Mouse (Mus musculus): ENCODE measurements around the gene Tspan12. TPM values are rescaled to one million over a fixed set of nuclear protein-coding genes. Genes with fewer than 3 reads are reported as not detected.

Tspan12 gene
- polyA plus RNA-seq, 1 experiment from 2014 or later: 68.6 TPM

GRCm38 (mm10) chr6:21769447-21769809 is 82.9 kb downstream of the Tspan12 start:
- H3K27ac ChIP-seq (ENCODE audit: poor library complexity, severe bottlenecking): no peak overlapping the region
- 0 out of 2 replicates have a peak, but pooled peaks cover 3% of the 10 kb centered on the region for H3K4me1 ChIP-seq (replicated peaks)
- no peak overlapping the region for H3K9ac ChIP-seq
- ATAC-seq (ENCODE audit: insufficient number of reproducible peaks, low FRiP score): no peak
- H3K36me3 ChIP-seq: peaks cover 12% of the 10 kb centered on the region
- H3K4me2 ChIP-seq: no peak overlapping the region
- WGBS: 90% methylated on average over 1 of the region's 1 CpGs
- H3K9me3 ChIP-seq (replicated peaks): no peaks in the 10 kb centered on the region
- H3K4me3 ChIP-seq: no peak overlapping the region
- no peaks in the 10 kb centered on the region for H3K27me3 ChIP-seq (replicated peaks)

DNA sequence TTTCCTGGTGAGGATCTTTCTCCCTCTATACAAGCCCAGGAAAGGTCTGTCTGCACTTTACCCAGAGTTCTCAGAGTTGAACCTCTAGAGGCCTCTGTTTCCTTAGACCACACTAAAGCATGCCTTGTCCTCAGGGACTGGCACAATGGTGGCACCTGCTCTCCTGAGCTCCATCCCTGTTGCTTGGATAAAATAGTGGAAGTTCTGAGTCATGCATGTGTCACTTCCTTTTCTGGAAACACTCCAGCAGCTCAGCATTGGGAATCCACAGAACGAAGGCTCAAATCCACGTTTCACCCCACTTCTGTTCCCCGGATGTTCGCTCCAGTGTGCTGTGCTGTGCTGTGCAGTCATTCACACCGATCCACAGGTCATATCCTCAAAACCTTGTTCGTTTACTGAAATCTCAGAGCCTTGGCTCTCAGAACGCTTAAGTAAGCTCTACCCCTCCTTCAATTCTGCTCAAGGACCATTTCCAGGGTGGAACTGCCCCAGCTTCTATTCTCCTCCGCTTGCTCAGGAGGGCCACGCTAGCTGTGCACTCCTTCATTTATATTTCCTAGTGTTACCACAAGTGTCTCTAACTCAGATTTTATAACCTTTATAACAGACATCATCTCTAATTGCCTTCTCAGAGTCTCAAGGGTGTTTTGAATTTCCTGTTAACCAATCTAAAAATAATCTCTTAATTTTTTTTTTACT is 83.4 kb downstream of the Tspan12 start:
- no peaks in the 10 kb centered on the region for H3K9me3 ChIP-seq (replicated peaks)
- H3K36me3 ChIP-seq: peaks cover 12% of the 10 kb centered on the region
- 0 out of 2 replicates have a peak, but pooled peaks cover 3% of the 10 kb centered on the region for H3K4me1 ChIP-seq (replicated peaks)
- no peak for ATAC-seq (ENCODE audit: insufficient number of reproducible peaks, low FRiP score)
- no peak overlapping the region for H3K27ac ChIP-seq (ENCODE audit: poor library complexity, severe bottlenecking)
- H3K4me2 ChIP-seq: no peak overlapping the region
- no peak overlapping the region for H3K9ac ChIP-seq
- H3K27me3 ChIP-seq (replicated peaks): no peaks in the 10 kb centered on the region
- WGBS: 77% methylated on average over 9 of the region's 9 CpGs
- no peak overlapping the region for H3K4me3 ChIP-seq

- no peak for ATAC-seq (ENCODE audit: insufficient number of reproducible peaks, low FRiP score)
- Histone ChIP-seq H3K9ac (no peak overlapping the region), H3K9me3 (replicated peaks) (no peaks in the 10 kb centered on the region), H3K4me3 (no peak overlapping the region), H3K27me3 (replicated peaks) (no peaks in the 10 kb centered on the region), H3K36me3 (peaks cover 12% of the 10 kb centered on the region), H3K4me1 (replicated peaks) (0 out of 2 replicates have a peak, but pooled peaks cover 3% of the 10 kb centered on the region), H3K4me2 (no peak overlapping the region), H3K27ac (ENCODE audit: poor library complexity, severe bottlenecking) (no peak overlapping the region)
- WGBS: 85% methylated on average over 12 of the region's 12 CpGs
Observed at GRCm38 (mm10) chr6:21767787-21768221, 84.5 kb downstream of the Tspan12 start.

- no peak for ATAC-seq (ENCODE audit: insufficient number of reproducible peaks, low FRiP score)
Observed at GRCm38 (mm10) chr6:21747536-21747935, 104.8 kb downstream of the Tspan12 start.

GRCm38 (mm10) chr6:21744615-21745266 is 107.6 kb downstream of the Tspan12 start:
- H3K9me3 ChIP-seq (replicated peaks): no peaks in the 10 kb centered on the region
- no peaks in the 10 kb centered on the region for H3K27me3 ChIP-seq (replicated peaks)
- no peak overlapping the region for H3K4me3 ChIP-seq
- WGBS: 69% methylated on average over 3 of the region's 3 CpGs
- ATAC-seq (ENCODE audit: insufficient number of reproducible peaks, low FRiP score): no peak
- no peaks in the 10 kb centered on the region for H3K4me1 ChIP-seq (replicated peaks)
- no peak overlapping the region for H3K27ac ChIP-seq (ENCODE audit: poor library complexity, severe bottlenecking)
- no peak overlapping the region for H3K9ac ChIP-seq
- no peaks in the 10 kb centered on the region for H3K36me3 ChIP-seq
- H3K4me2 ChIP-seq: no peak overlapping the region

More at GRCm38 (mm10) chr6:21747536-21747935, 104.8 kb downstream of the Tspan12 start:
- 74% methylated on average over 1 of the region's 1 CpGs for WGBS
- no peak overlapping the region for H3K4me3 ChIP-seq
- H3K9me3 ChIP-seq (replicated peaks): no peaks in the 10 kb centered on the region
- no peaks in the 10 kb centered on the region for H3K4me1 ChIP-seq (replicated peaks)
- no peaks in the 10 kb centered on the region for H3K27me3 ChIP-seq (replicated peaks)
- no peak overlapping the region for H3K4me2 ChIP-seq
- H3K36me3 ChIP-seq: no peaks in the 10 kb centered on the region
- no peak overlapping the region for H3K9ac ChIP-seq
- no peak overlapping the region for H3K27ac ChIP-seq (ENCODE audit: poor library complexity, severe bottlenecking)

DNA sequence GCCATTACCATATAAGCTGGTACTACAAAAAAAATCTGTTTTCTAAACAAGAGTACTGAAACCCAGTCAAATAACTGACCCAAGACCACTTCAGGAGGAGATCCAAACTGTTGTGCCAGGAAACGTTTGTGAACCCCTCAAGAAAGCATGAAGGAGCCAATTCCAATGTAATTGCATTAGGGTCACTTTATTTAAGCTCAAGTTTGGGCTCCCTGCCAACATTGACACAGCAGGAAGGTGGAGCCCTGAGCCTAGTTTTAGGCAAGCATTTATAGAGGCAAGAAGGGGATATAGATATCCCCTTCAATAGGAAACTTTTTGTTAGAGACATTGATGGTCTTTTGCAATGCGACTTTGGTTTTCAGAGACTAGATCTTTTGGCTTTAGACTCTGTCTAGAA is 111.7 kb downstream of the Tspan12 start:
- no peaks in the 10 kb centered on the region for H3K9me3 ChIP-seq (replicated peaks)
- H3K36me3 ChIP-seq: no peaks in the 10 kb centered on the region
- no peaks in the 10 kb centered on the region for H3K4me1 ChIP-seq (replicated peaks)
- H3K9ac ChIP-seq: no peak overlapping the region
- no peak overlapping the region for H3K27ac ChIP-seq (ENCODE audit: poor library complexity, severe bottlenecking)
- no peak overlapping the region for H3K4me2 ChIP-seq
- no peak overlapping the region for H3K4me3 ChIP-seq
- H3K27me3 ChIP-seq (replicated peaks): no peaks in the 10 kb centered on the region
- 56% methylated on average over 2 of the region's 2 CpGs for WGBS
- no peak for ATAC-seq (ENCODE audit: insufficient number of reproducible peaks, low FRiP score)

DNA sequence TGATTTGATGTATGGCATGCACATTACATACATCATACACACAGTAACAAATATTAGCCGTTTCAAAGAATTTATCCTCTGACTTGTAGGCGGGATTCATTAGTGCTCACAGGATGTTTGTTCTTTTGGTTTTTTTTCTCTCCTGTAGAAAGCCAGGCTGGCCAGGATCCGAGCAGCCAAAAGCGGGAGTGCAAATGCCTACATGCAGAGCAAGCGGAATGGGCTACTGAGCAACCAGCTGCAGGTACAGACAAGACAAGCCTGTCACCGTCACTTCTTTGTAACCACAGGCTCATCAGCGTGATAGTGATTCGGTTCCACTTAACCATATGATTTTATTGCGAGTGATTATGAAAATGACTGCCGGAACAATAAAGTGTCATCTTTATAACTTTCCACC is 130.1 kb downstream of the Tspan12 start:
- 79% methylated on average over 10 of the region's 10 CpGs for WGBS
- Histone ChIP-seq H3K36me3 (no peaks in the 10 kb centered on the region), H3K4me2 (no peak overlapping the region)

More for the DNA sequence above, 130.1 kb downstream of the Tspan12 start:
- no peak for ATAC-seq (ENCODE audit: insufficient number of reproducible peaks, low FRiP score)
- H3K27ac ChIP-seq (ENCODE audit: poor library complexity, severe bottlenecking): no peak overlapping the region
- H3K4me1 ChIP-seq (replicated peaks): no peaks in the 10 kb centered on the region
- no peaks in the 10 kb centered on the region for H3K9me3 ChIP-seq (replicated peaks)
- no peaks in the 10 kb centered on the region for H3K27me3 ChIP-seq (replicated peaks)
- H3K9ac ChIP-seq: no peak overlapping the region
- H3K4me3 ChIP-seq: no peak overlapping the region

Other genes with a start within 250 kb of the Tspan12 start
- 32.9 and 37.8 TPM in 2 replicates for gene Ing3, start 97.1 kb upstream of the Tspan12 start, polyA plus RNA-seq (2016; fragmentation: Nextera tagmentation; extraction: Ambion mirVana)
- gene Cped1, start 133.4 kb upstream of the Tspan12 start, polyA plus RNA-seq (2016; fragmentation: Nextera tagmentation; extraction: Ambion mirVana): 5.2 and 6.0 TPM in 2 replicates

All from heart, embryonic 12.5 days (tissue).